Mouse (Mus musculus): ENCODE data around the gene Gdf15. TPM values are rescaled to one million over a fixed set of nuclear protein-coding genes. Genes with fewer than 3 reads are reported as not detected.

The Gdf15 gene
- polyA plus RNA-seq, 1 experiment: 11.2 TPM

- H3K27me3 ChIP-seq (replicated peaks; ENCODE audit: control insufficient read depth, insufficient read depth, low read length): no peaks in the 10 kb centered on the region
- H3K4me1 ChIP-seq (ENCODE audit: control insufficient read depth, insufficient read depth, low read length): peaks cover 17% of the 10 kb centered on the region; the same call in 1 of the 2 replicates
- TF ChIP-seq CTCF (conservative IDR thresholded peaks at IDR 0.05; ENCODE audit: insufficient read depth, insufficient read length, low read depth, low read length): no peak
- no peak for TF ChIP-seq POLR2A (IDR thresholded peaks at IDR 0.05; ENCODE audit: low read depth, low read length)
- no peaks in the 10 kb centered on the region for H3K36me3 ChIP-seq (ENCODE audit: control insufficient read depth, insufficient read depth, low read length)
- H3K27ac ChIP-seq (ENCODE audit: insufficient read depth, low read depth, low read length): peak overlapping the region; percentile 94
- WGBS: 29% methylated on average over 2 of the region's 2 CpGs
- no peak overlapping the region for H3K4me3 ChIP-seq (ENCODE audit: insufficient read depth, low read depth, low read length)
- DNase-seq: peak; percentile 95
Observed at GRCm38 (mm10) chr8:70665599-70665998, 33.3 kb upstream of the Gdf15 start.

GRCm38 (mm10) chr8:70664631-70665030 lies 32.4 kb upstream of the Gdf15 start:
- DNase-seq: no peak
- peaks cover 21% of the 10 kb centered on the region; the same call in 1 of the 2 replicates for H3K4me1 ChIP-seq (ENCODE audit: control insufficient read depth, insufficient read depth, low read length)
- TF ChIP-seq CTCF (conservative IDR thresholded peaks at IDR 0.05; ENCODE audit: insufficient read depth, insufficient read length, low read depth, low read length) (no peak), POLR2A (IDR thresholded peaks at IDR 0.05; ENCODE audit: low read depth, low read length) (no peak)
- 73% methylated on average over 3 of the region's 3 CpGs for WGBS
- H3K27ac ChIP-seq (ENCODE audit: insufficient read depth, low read depth, low read length): no peak overlapping the region
- H3K4me3 ChIP-seq (ENCODE audit: insufficient read depth, low read depth, low read length): no peak overlapping the region
- no peaks in the 10 kb centered on the region for H3K36me3 ChIP-seq (ENCODE audit: control insufficient read depth, insufficient read depth, low read length)
- H3K27me3 ChIP-seq (replicated peaks; ENCODE audit: control insufficient read depth, insufficient read depth, low read length): no peaks in the 10 kb centered on the region

- Histone ChIP-seq H3K27ac (ENCODE audit: insufficient read depth, low read depth, low read length) (no peak overlapping the region), H3K4me1 (ENCODE audit: control insufficient read depth, insufficient read depth, low read length) (peaks cover 22% of the 10 kb centered on the region; the same call in 1 of the 2 replicates), H3K4me3 (ENCODE audit: insufficient read depth, low read depth, low read length) (no peak overlapping the region), H3K36me3 (ENCODE audit: control insufficient read depth, insufficient read depth, low read length) (no peaks in the 10 kb centered on the region), H3K27me3 (replicated peaks; ENCODE audit: control insufficient read depth, insufficient read depth, low read length) (no peaks in the 10 kb centered on the region)
- 57% methylated on average over 4 of the region's 4 CpGs for WGBS
- no peak for DNase-seq
- no peak for TF ChIP-seq POLR2A (IDR thresholded peaks at IDR 0.05; ENCODE audit: low read depth, low read length)
- no peak for TF ChIP-seq CTCF (conservative IDR thresholded peaks at IDR 0.05; ENCODE audit: insufficient read depth, insufficient read length, low read depth, low read length)
Observed at GRCm38 (mm10) chr8:70663691-70664090, 31.4 kb upstream of the Gdf15 start.

- peak; percentile 66 for DNase-seq
- H3K4me3 ChIP-seq (ENCODE audit: insufficient read depth, low read depth, low read length): peak within 1 kb of the TSS; percentile 82
- H3K27me3 ChIP-seq (replicated peaks; ENCODE audit: control insufficient read depth, insufficient read depth, low read length): no peaks in the 10 kb centered on the region
- TF ChIP-seq CTCF (conservative IDR thresholded peaks at IDR 0.05; ENCODE audit: insufficient read depth, insufficient read length, low read depth, low read length) (no peak), POLR2A (IDR thresholded peaks at IDR 0.05; ENCODE audit: low read depth, low read length) (no peak)
- WGBS: 7% methylated on average over 14 of the region's 14 CpGs
- peak within 1 kb of the TSS; percentile 96 for H3K27ac ChIP-seq (ENCODE audit: insufficient read depth, low read depth, low read length)
- peaks cover 3% of the 10 kb centered on the region; the same call in 1 of the 2 replicates for H3K36me3 ChIP-seq (ENCODE audit: control insufficient read depth, insufficient read depth, low read length)
- H3K4me1 ChIP-seq (ENCODE audit: control insufficient read depth, insufficient read depth, low read length): peaks cover 11% of the 10 kb centered on the region; the same call in 1 of the 2 replicates
Observed at GRCm38 (mm10) chr8:70660273-70660725, 28.0 kb upstream of the Gdf15 start, which contains the start of gene Pgpep1. Pgpep1 (minus strand) TSS chr8:70660388.

- WGBS: 2% methylated on average over 41 of the region's 44 CpGs
- Histone ChIP-seq H3K4me1 (ENCODE audit: control insufficient read depth, insufficient read depth, low read length) (peaks cover 9% of the 10 kb centered on the region; the same call in 1 of the 2 replicates), H3K27me3 (replicated peaks; ENCODE audit: control insufficient read depth, insufficient read depth, low read length) (no peaks in the 10 kb centered on the region), H3K4me3 (ENCODE audit: insufficient read depth, low read depth, low read length) (peak overlapping the region; percentile 82), H3K27ac (ENCODE audit: insufficient read depth, low read depth, low read length) (peak overlapping the region; percentile 96), H3K36me3 (ENCODE audit: control insufficient read depth, insufficient read depth, low read length) (peaks cover 3% of the 10 kb centered on the region; the same call in 1 of the 2 replicates)
- peak; percentile 97 for DNase-seq
- TF ChIP-seq POLR2A (IDR thresholded peaks at IDR 0.05; ENCODE audit: low read depth, low read length) (peak; percentile 51), CTCF (conservative IDR thresholded peaks at IDR 0.05; ENCODE audit: insufficient read depth, insufficient read length, low read depth, low read length) (no peak)
Observed at GRCm38 (mm10) chr8:70659604-70660272, 27.5 kb upstream of the Gdf15 start.

- under 1% methylated on average over 31 of the region's 31 CpGs for WGBS
- Histone ChIP-seq H3K4me3 (ENCODE audit: insufficient read depth, low read depth, low read length) (peak overlapping the region; percentile 82), H3K27ac (ENCODE audit: insufficient read depth, low read depth, low read length) (peak overlapping the region; percentile 96), H3K27me3 (replicated peaks; ENCODE audit: control insufficient read depth, insufficient read depth, low read length) (no peaks in the 10 kb centered on the region), H3K36me3 (ENCODE audit: control insufficient read depth, insufficient read depth, low read length) (peaks cover 3% of the 10 kb centered on the region; the same call in 1 of the 2 replicates), H3K4me1 (ENCODE audit: control insufficient read depth, insufficient read depth, low read length) (peaks cover 9% of the 10 kb centered on the region; the same call in 1 of the 2 replicates)
- peak; percentile 87 for DNase-seq
- TF ChIP-seq POLR2A (IDR thresholded peaks at IDR 0.05; ENCODE audit: low read depth, low read length) (no peak), CTCF (conservative IDR thresholded peaks at IDR 0.05; ENCODE audit: insufficient read depth, insufficient read length, low read depth, low read length) (no peak)
Observed at GRCm38 (mm10) chr8:70658897-70659603, 26.8 kb upstream of the Gdf15 start.

GRCm38 (mm10) chr8:70657739-70658138 lies 25.5 kb upstream of the Gdf15 start:
- Histone ChIP-seq H3K27ac (ENCODE audit: insufficient read depth, low read depth, low read length) (peak overlapping the region; percentile 96), H3K36me3 (ENCODE audit: control insufficient read depth, insufficient read depth, low read length) (peaks cover 3% of the 10 kb centered on the region; the same call in 1 of the 2 replicates), H3K4me3 (ENCODE audit: insufficient read depth, low read depth, low read length) (peak overlapping the region; percentile 82), H3K4me1 (ENCODE audit: control insufficient read depth, insufficient read depth, low read length) (peaks cover 12% of the 10 kb centered on the region; the same call in 1 of the 2 replicates), H3K27me3 (replicated peaks; ENCODE audit: control insufficient read depth, insufficient read depth, low read length) (no peaks in the 10 kb centered on the region)
- 46% methylated on average over 2 of the region's 2 CpGs for WGBS
- TF ChIP-seq POLR2A (IDR thresholded peaks at IDR 0.05; ENCODE audit: low read depth, low read length): no peak
- no peak for TF ChIP-seq CTCF (conservative IDR thresholded peaks at IDR 0.05; ENCODE audit: insufficient read depth, insufficient read length, low read depth, low read length)
- peak; percentile 48 for DNase-seq
